Mouse (Mus musculus): ENCODE measurements around the gene Nceh1. TPM values are rescaled to one million over a fixed set of nuclear protein-coding genes. Genes with fewer than 3 reads are reported as not detected.

Nceh1 gene
- total and polyA plus RNA-seq, 3 experiments: 8.2 to 9.3 TPM; not detected in 1

DNA sequence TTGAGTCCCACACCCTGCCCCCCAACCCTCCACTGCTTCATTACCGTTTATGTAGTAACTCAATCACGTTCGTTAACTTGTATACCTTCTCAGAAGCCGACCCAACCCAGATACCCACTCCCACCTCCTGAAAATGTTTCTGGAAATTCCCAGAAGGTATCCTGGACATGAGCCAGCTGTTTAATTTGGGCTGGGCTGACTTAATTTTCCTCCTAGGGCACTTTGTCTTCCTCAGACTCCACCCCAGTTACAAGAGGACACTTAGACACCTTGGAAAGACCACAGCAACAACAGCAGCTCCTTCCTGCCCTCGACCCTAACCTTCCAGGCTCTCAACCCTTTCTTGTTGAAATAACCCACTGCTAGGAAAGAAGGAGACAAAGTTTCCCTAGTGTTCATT, 140.8 kb downstream of the Nceh1 start:
- no peaks in the 10 kb centered on the region for H3K4me1 ChIP-seq (ENCODE audit: control insufficient read depth in 1 of 2, insufficient read depth in 2 of 2, low read length in 2 of 2)
- no peak overlapping the region for H3K27ac ChIP-seq (ENCODE audit: control insufficient read depth, low read depth, low read length)
- H3K36me3 ChIP-seq (ENCODE audit: control insufficient read depth in 1 of 2, insufficient read depth in 2 of 2, low read length in 2 of 2): no peaks in the 10 kb centered on the region
- TF ChIP-seq UBTF (IDR thresholded peaks at IDR 0.05; ENCODE audit: borderline replicate concordance, insufficient read depth, low read depth, low read length): no peak
- no peak for TF ChIP-seq SIN3A (IDR thresholded peaks at IDR 0.05; ENCODE audit: low read length)
- no peak for TF ChIP-seq EP300 (IDR thresholded peaks at IDR 0.05; ENCODE audit: low read depth in 1 of 2, low read length in 2 of 2)
- no peak for TF ChIP-seq JUND (IDR thresholded peaks at IDR 0.05; ENCODE audit: low read depth, low read length)
- H3K79me2 ChIP-seq (ENCODE audit: control insufficient read depth, insufficient read depth, low read length, poor library complexity): no peaks in the 10 kb centered on the region
- H3K9me3 ChIP-seq (replicated peaks; ENCODE audit: insufficient read depth, low read length): no peaks in the 10 kb centered on the region
- H3K27me3 ChIP-seq (ENCODE audit: control insufficient read depth in 1 of 2, insufficient read depth in 2 of 2, low read length in 2 of 2): no peaks in the 10 kb centered on the region
- no peak for DNase-seq (ENCODE audit: low read depth, low spot score)
- H3K9ac ChIP-seq (ENCODE audit: control insufficient read depth, low read depth, low read length, poor library complexity, severe bottlenecking): no peak overlapping the region
- H3K4me3 ChIP-seq (ENCODE audit: control insufficient read depth in 1 of 2, insufficient read depth in 1 of 2, low read depth in 2 of 2, low read length in 2 of 2): no peak overlapping the region

DNA sequence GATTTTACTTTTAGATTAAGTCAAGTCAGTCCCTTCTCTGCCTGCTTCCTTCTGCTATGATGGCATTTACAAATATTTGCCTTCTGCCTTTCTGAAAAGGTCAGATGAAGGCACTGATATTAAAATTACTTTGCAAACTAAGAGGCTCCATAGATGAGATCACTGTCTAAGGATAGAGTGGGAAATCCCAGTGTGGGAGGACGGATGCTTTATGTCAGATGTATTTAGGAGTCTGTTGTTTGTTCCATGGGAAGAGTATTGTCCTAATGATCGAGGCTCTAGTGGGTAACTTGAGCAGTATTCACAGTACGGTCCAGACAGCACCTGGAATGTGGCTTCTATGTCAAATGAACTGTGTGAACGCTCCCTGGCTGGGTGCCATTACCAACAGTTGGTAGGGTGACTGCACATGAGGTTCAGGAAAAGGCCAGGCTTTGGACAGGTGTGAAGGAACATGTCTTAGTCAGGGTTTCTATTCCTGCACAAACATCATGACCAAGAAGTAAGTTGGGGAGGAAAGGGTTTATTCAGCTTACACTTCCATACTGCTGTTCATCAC, 143.9 kb downstream of the Nceh1 start:
- no peaks in the 10 kb centered on the region for H3K79me2 ChIP-seq (ENCODE audit: control insufficient read depth, insufficient read depth, low read length, poor library complexity)
- no peaks in the 10 kb centered on the region for H3K4me1 ChIP-seq (ENCODE audit: control insufficient read depth in 1 of 2, insufficient read depth in 2 of 2, low read length in 2 of 2)
- no peaks in the 10 kb centered on the region for H3K36me3 ChIP-seq (ENCODE audit: control insufficient read depth in 1 of 2, insufficient read depth in 2 of 2, low read length in 2 of 2)
- H3K4me3 ChIP-seq (ENCODE audit: control insufficient read depth in 1 of 2, insufficient read depth in 1 of 2, low read depth in 2 of 2, low read length in 2 of 2): no peak overlapping the region
- H3K9me3 ChIP-seq (replicated peaks; ENCODE audit: insufficient read depth, low read length): no peaks in the 10 kb centered on the region
- no peak for TF ChIP-seq KAT2A (conservative IDR thresholded peaks at IDR 0.05; ENCODE audit: low read depth, low read length)
- TF ChIP-seq BHLHE40 (IDR thresholded peaks at IDR 0.05; ENCODE audit: borderline replicate concordance, low read depth, low read length): no peak
- TF ChIP-seq GABPA (IDR thresholded peaks at IDR 0.05; ENCODE audit: low read depth, low read length): no peak
- no peak for TF ChIP-seq RCOR1 (IDR thresholded peaks at IDR 0.05; ENCODE audit: low read depth, low read length)
- TF ChIP-seq ZKSCAN1 (IDR thresholded peaks at IDR 0.05; ENCODE audit: low read depth, low read length): no peak
- no peak for TF ChIP-seq CHD2 (IDR thresholded peaks at IDR 0.05; ENCODE audit: low read length)
- TF ChIP-seq TBP (IDR thresholded peaks at IDR 0.05; ENCODE audit: low read depth, low read length): no peak
- no peak for TF ChIP-seq GATA1 (IDR thresholded peaks at IDR 0.05; ENCODE audit: low read depth, low read length)
- TF ChIP-seq POLR2AphosphoS5 (IDR thresholded peaks at IDR 0.05; ENCODE audit: borderline replicate concordance, low read depth, low read length): no peak
- no peak for TF ChIP-seq ZC3H11A (IDR thresholded peaks at IDR 0.05; ENCODE audit: low read depth, low read length)
- TF ChIP-seq MYB (IDR thresholded peaks at IDR 0.05; ENCODE audit: low read depth, low read length): no peak
- no peak for TF ChIP-seq SIN3A (IDR thresholded peaks at IDR 0.05; ENCODE audit: low read length)
- no peak for TF ChIP-seq TAL1 (IDR thresholded peaks at IDR 0.05; ENCODE audit: low read length)
- TF ChIP-seq MXI1 (IDR thresholded peaks at IDR 0.05; ENCODE audit: low read depth, low read length): no peak
- TF ChIP-seq JUND (IDR thresholded peaks at IDR 0.05; ENCODE audit: low read depth, low read length): no peak
- no peak for TF ChIP-seq TCF12 (IDR thresholded peaks at IDR 0.05; ENCODE audit: low read depth, low read length)
- no peak for TF ChIP-seq CTCF (IDR thresholded peaks at IDR 0.05 in 2 of 3, conservative IDR thresholded peaks at IDR 0.05 in 1 of 3; ENCODE audit: control insufficient read depth in 1 of 3, insufficient read depth in 1 of 3, low read depth in 2 of 3, low read length in 3 of 3, poor library complexity in 1 of 3, severe bottlenecking in 1 of 3)
- H3K27ac ChIP-seq (ENCODE audit: control insufficient read depth, low read depth, low read length): no peak overlapping the region
- no peak overlapping the region for H3K9ac ChIP-seq (ENCODE audit: control insufficient read depth, low read depth, low read length, poor library complexity, severe bottlenecking)
- no peaks in the 10 kb centered on the region for H3K27me3 ChIP-seq (ENCODE audit: control insufficient read depth in 1 of 2, insufficient read depth in 2 of 2, low read length in 2 of 2)
- no peak for DNase-seq (ENCODE audit: low read depth, low spot score)

Measured in MEL (cell line).